Mouse (Mus musculus): ENCODE data around the gene Dnm3. TPM values are rescaled to one million over a fixed set of nuclear protein-coding genes. Genes with fewer than 3 reads are reported as not detected.
A peak's percentile ranks its signal among the peaks of the same experiment; 100 is the strongest.

Dnm3 gene
- polyA plus RNA-seq (2016; fragmentation: Nextera tagmentation; extraction: Ambion mirVana): 25.7 and 28.5 TPM in 2 replicates

DNA sequence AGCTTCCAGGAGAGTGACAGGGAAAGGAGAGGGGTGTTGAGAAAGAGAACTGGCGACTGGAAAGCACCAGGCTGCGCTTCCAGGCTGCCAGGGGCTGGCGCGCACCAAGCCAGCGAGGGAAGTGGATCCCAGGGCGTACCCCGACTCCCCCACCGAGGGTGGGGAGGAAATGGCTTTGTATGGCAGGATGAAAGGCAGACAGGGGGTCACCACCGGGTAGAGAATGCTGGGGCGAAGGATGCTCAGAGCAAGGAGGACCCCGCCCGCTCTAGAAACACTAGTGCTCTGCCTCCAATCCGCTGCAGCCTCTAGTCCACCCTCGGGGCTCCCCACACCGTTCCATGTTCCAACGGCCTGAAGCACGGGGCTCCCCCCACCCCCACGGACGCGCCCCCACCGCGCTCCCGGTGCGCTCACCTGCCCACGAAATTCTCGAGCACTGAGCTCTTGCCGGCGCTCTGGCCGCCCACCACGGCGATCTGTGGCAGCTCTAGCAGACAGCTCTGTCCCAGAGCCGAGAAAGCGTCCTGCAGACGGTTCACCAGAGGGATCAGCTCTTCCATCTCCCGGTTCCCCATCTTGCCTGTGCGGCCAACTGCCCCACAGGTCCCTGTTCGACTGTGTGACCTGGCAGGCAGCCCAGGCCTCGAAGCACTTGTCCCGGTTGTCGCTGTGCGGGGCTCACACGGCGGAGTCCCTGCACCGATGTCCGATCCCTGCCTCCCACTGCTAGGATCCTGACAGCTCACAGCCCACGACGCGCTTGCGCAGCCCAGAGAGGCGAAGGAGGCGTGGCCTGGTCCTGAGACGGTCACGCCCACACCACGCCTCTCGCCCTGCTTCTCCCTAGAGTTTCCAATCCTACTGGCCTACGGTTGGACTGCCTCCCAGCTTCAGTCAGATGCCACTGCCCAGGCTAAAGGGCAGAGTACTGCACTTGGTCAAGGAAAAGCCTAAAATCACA, at the start of gene Dnm3:
Gene Dnm3 (minus strand): TSS at position 789 of the 964 bp plus-strand sequence.
- Histone ChIP-seq H3K4me2 (replicated peaks) (peak within 1 kb of the TSS; percentile 92), H3K9ac (peak within 1 kb of the TSS; percentile 82), H3K36me3 (no peaks in the 10 kb centered on the region), H3K4me1 (peaks cover 7% of the 10 kb centered on the region; the same call in 1 of the 2 replicates), H3K4me3 (peak within 1 kb of the TSS; percentile 69), H3K27ac (peak within 1 kb of the TSS; percentile 81), H3K27me3 (0 out of 2 replicates have a peak, but pooled peaks cover 7% of the 10 kb centered on the region), H3K9me3 (replicated peaks) (no peaks in the 10 kb centered on the region)
- WGBS: under 1% methylated on average over 56 of the region's 56 CpGs
- ATAC-seq (ENCODE audit: low FRiP score): peak; percentile 99

GRCm38 (mm10) chr1:162515116-162515515, 37.3 kb upstream of the Dnm3 start:
- H3K36me3 ChIP-seq: no peaks in the 10 kb centered on the region
- H3K4me1 ChIP-seq: no peaks in the 10 kb centered on the region
- WGBS: 83% methylated on average over 1 of the region's 1 CpGs
- H3K4me2 ChIP-seq (replicated peaks): no peak overlapping the region
- no peaks in the 10 kb centered on the region for H3K9me3 ChIP-seq (replicated peaks)
- H3K27ac ChIP-seq: no peak overlapping the region
- H3K4me3 ChIP-seq: no peak overlapping the region
- no peak for ATAC-seq (ENCODE audit: low FRiP score)
- no peak overlapping the region for H3K9ac ChIP-seq
- no peaks in the 10 kb centered on the region for H3K27me3 ChIP-seq

DNA sequence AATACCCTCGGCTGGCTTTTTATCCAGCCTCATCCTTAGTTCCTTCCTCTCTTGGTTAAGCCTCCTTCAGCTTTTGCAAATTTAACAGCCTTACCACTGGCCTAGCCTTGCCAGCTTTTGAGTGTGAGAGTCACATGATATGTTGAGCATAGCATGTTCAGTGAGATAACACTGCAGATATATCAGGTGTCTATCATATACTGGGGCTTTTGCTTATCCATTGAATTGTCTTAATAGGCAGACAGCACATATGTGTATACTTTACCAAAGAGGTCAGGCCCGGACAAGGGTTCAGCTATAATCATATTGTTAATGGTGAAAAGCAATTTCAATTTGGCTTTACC, 32.2 kb upstream of the Dnm3 start:
- no peaks in the 10 kb centered on the region for H3K36me3 ChIP-seq
- WGBS: 84% methylated on average over 2 of the region's 2 CpGs
- H3K4me2 ChIP-seq (replicated peaks): no peak overlapping the region
- no peak overlapping the region for H3K9ac ChIP-seq
- no peak overlapping the region for H3K4me3 ChIP-seq
- H3K27ac ChIP-seq: no peak overlapping the region
- H3K4me1 ChIP-seq: no peaks in the 10 kb centered on the region
- no peaks in the 10 kb centered on the region for H3K9me3 ChIP-seq (replicated peaks)
- no peak for ATAC-seq (ENCODE audit: low FRiP score)
- H3K27me3 ChIP-seq: no peaks in the 10 kb centered on the region

DNA sequence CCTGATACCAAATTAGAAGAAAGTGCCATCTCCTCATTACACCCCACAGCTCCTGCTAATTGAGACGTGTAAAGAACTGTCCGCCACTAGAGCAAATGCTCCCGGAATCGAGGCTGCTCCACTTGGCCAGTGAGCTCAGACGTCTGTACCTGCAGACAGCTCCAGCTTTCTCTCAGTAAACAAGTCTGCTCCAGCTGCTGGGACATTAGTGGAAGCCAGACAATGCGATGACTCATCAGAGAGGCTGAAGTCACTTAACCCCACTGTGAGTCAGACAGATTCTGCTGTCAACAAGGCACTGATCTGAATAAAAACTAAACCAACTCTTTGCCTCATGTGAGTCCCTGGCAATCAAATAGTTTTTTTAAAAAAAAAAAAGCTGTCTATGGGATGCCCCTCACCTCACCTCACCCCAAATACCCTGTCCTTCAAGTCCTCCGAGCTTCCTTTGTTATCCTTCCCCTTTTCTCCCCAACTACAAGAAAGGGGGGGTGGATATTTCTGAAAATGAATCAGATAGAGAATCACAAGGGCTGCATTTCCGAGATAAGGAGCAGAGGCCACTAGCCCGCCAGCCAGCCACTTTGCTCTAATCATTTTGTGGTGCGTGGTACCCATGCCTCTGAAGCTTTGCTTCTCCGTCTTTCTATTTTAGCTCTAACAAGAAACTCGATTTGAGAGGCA, 31.6 kb upstream of the Dnm3 start:
- no peaks in the 10 kb centered on the region for H3K27me3 ChIP-seq
- H3K4me3 ChIP-seq: no peak overlapping the region
- no peak for ATAC-seq (ENCODE audit: low FRiP score)
- H3K27ac ChIP-seq: no peak overlapping the region
- WGBS: 62% methylated on average over 12 of the region's 12 CpGs
- H3K4me1 ChIP-seq: no peaks in the 10 kb centered on the region
- H3K9ac ChIP-seq: no peak overlapping the region
- no peaks in the 10 kb centered on the region for H3K9me3 ChIP-seq (replicated peaks)
- no peak overlapping the region for H3K4me2 ChIP-seq (replicated peaks)
- H3K36me3 ChIP-seq: no peaks in the 10 kb centered on the region

- H3K4me2 ChIP-seq (replicated peaks): no peak overlapping the region
- no peak overlapping the region for H3K9ac ChIP-seq
- H3K27me3 ChIP-seq: no peaks in the 10 kb centered on the region
- no peaks in the 10 kb centered on the region for H3K4me1 ChIP-seq
- H3K36me3 ChIP-seq: no peaks in the 10 kb centered on the region
- no peak for ATAC-seq (ENCODE audit: low FRiP score)
- H3K27ac ChIP-seq: no peak overlapping the region
- no peak overlapping the region for H3K4me3 ChIP-seq
- H3K9me3 ChIP-seq (replicated peaks): no peaks in the 10 kb centered on the region
- WGBS: 68% methylated on average over 4 of the region's 4 CpGs
Observed at GRCm38 (mm10) chr1:162508211-162509005, 30.6 kb upstream of the Dnm3 start.

- no peaks in the 10 kb centered on the region for H3K9me3 ChIP-seq (replicated peaks)
- H3K36me3 ChIP-seq: no peaks in the 10 kb centered on the region
- no peak overlapping the region for H3K9ac ChIP-seq
- H3K27me3 ChIP-seq: no peaks in the 10 kb centered on the region
- H3K4me2 ChIP-seq (replicated peaks): no peak overlapping the region
- ATAC-seq (ENCODE audit: low FRiP score): no peak
- H3K4me1 ChIP-seq: no peaks in the 10 kb centered on the region
- H3K4me3 ChIP-seq: no peak overlapping the region
- 87% methylated on average over 4 of the region's 4 CpGs for WGBS
- H3K27ac ChIP-seq: no peak overlapping the region
Observed at GRCm38 (mm10) chr1:162506516-162506915, 28.7 kb upstream of the Dnm3 start.

DNA sequence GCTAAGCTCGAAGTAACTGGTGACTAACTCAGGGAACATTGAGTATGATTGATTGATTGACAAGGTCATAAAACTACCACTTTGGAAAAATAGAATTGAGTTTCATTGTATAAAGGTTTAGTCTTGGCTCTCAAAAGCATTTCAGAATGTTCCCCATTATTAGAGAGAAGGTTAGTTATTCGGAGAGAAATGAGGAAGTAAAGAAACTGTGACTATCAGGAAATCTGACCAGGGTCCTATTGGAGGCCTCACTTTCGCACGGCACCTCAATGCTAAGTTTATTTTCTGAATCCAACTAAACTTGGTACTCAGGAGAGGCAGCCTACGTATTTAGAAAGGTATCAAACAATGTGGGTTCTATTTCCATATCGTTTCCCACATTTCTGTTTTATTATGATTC, 27.8 kb upstream of the Dnm3 start:
- no peaks in the 10 kb centered on the region for H3K27me3 ChIP-seq
- H3K4me1 ChIP-seq: no peaks in the 10 kb centered on the region
- H3K4me2 ChIP-seq (replicated peaks): no peak overlapping the region
- H3K27ac ChIP-seq: no peak overlapping the region
- H3K36me3 ChIP-seq: no peaks in the 10 kb centered on the region
- H3K9me3 ChIP-seq (replicated peaks): no peaks in the 10 kb centered on the region
- no peak overlapping the region for H3K4me3 ChIP-seq
- no peak overlapping the region for H3K9ac ChIP-seq
- no peak for ATAC-seq (ENCODE audit: low FRiP score)
- WGBS: 88% methylated on average over 6 of the region's 6 CpGs

DNA sequence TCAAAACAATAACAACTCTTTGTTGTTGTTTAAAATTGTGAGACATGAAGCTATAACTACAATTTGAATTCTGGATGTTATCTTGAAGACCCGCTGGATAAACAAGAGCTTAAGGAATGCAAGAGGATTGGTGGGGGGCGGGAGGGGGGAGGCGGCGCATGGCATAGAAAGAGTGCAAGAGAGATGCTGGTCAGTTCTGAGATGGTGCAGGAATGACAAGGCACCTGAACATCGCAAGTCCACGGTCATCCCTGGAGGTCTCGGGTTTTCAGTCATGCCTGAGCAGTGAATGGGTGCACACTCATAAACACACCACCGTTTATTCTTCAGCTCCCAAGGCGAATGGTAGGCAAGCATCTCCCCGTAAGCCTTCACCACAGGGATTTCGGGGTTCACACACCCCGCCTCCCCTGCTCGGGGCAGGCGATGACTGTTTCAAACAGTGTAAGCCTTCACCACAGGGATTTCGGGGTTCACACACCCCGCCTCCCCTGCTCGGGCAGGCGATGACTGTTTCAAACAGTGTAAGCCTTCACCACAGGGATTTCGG, 1.2 kb downstream of the Dnm3 start:
- no peaks in the 10 kb centered on the region for H3K9me3 ChIP-seq (replicated peaks)
- peak overlapping the region; percentile 82 for H3K9ac ChIP-seq
- peak; percentile 11 for ATAC-seq (ENCODE audit: low FRiP score)
- no peaks in the 10 kb centered on the region for H3K36me3 ChIP-seq
- H3K4me2 ChIP-seq (replicated peaks): peak overlapping the region; percentile 92
- peak overlapping the region; percentile 69 for H3K4me3 ChIP-seq
- H3K27me3 ChIP-seq: 0 out of 2 replicates have a peak, but pooled peaks cover 7% of the 10 kb centered on the region
- 3% methylated on average over 19 of the region's 19 CpGs for WGBS
- peaks cover 7% of the 10 kb centered on the region; the same call in 1 of the 2 replicates for H3K4me1 ChIP-seq
- H3K27ac ChIP-seq: no peak overlapping the region

- Histone ChIP-seq H3K4me3 (no peak overlapping the region), H3K36me3 (no peaks in the 10 kb centered on the region), H3K4me1 (peaks cover 7% of the 10 kb centered on the region; the same call in 1 of the 2 replicates), H3K9me3 (replicated peaks) (no peaks in the 10 kb centered on the region), H3K9ac (no peak overlapping the region), H3K27me3 (0 out of 2 replicates have a peak, but pooled peaks cover 7% of the 10 kb centered on the region), H3K4me2 (replicated peaks) (no peak overlapping the region), H3K27ac (no peak overlapping the region)
- 86% methylated on average over 1 of the region's 1 CpGs for WGBS
- ATAC-seq (ENCODE audit: low FRiP score): no peak
Observed at GRCm38 (mm10) chr1:162472949-162473348, 4.9 kb downstream of the Dnm3 start.

DNA sequence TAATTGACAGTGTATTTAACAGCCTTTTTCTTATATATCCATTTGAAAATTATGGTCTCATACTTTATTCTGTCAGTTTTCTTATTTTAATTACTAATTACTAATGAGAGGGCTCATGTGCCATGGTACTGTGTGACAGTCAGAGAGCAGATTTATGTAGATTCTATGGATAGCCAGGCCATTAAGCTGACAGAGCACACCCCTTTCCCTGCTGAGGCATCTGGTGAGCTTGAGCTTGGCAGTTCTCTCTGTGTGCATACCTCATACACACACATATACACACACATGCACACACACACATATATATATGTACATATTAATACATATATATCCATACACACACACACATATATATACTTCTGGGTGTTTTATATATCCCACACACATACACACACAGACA, 6.7 kb downstream of the Dnm3 start:
- no peaks in the 10 kb centered on the region for H3K9me3 ChIP-seq (replicated peaks)
- peaks cover under 1% of the 10 kb centered on the region; the same call in 1 of the 2 replicates for H3K4me1 ChIP-seq
- H3K27me3 ChIP-seq: 0 out of 2 replicates have a peak, but pooled peaks cover 5% of the 10 kb centered on the region
- H3K36me3 ChIP-seq: no peaks in the 10 kb centered on the region
- H3K27ac ChIP-seq: no peak overlapping the region
- H3K4me2 ChIP-seq (replicated peaks): no peak overlapping the region
- no peak for ATAC-seq (ENCODE audit: low FRiP score)
- H3K9ac ChIP-seq: no peak overlapping the region
- H3K4me3 ChIP-seq: no peak overlapping the region

DNA sequence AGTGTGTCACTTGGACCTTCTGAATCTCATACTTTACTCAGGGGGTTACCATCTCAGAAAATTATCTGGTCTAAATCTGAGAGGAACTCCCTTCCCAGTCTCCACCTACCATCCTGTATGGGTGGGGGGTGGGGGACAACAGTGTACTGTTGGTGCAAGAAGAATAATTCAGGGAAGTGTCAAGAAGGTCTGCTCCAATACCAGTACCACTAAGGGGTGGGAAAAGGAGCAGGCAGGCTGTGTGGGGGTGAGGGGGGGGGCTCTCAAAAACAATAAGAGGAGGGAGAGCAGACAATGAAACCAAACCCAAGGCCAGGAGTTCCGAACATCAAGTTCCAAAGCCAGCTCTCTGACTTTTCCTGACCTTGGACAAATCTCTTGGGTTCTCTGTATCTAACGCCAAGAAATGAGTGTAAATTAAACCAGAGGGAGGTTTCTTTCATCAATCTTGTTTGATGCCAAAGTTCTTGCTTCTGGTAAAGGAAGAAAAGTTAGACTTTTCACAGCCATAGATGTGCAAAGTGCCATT, 8.0 kb downstream of the Dnm3 start:
- no peaks in the 10 kb centered on the region for H3K36me3 ChIP-seq
- no peak overlapping the region for H3K27ac ChIP-seq
- no peaks in the 10 kb centered on the region for H3K4me1 ChIP-seq
- ATAC-seq (ENCODE audit: low FRiP score): no peak
- 0 out of 2 replicates have a peak, but pooled peaks cover 3% of the 10 kb centered on the region for H3K27me3 ChIP-seq
- WGBS: 48% methylated on average over 2 of the region's 2 CpGs
- H3K9ac ChIP-seq: no peak overlapping the region
- no peaks in the 10 kb centered on the region for H3K9me3 ChIP-seq (replicated peaks)
- H3K4me3 ChIP-seq: no peak overlapping the region
- H3K4me2 ChIP-seq (replicated peaks): no peak overlapping the region

Measured in hindbrain, embryonic 12.5 days (tissue).